Mouse (Mus musculus) lung, adult 2 months (tissue): ENCODE data around the gene BC005624.

Experiments
- CTCF ChIP-seq: fragments of 200-500 bp; IDR thresholded peaks from 2 replicates; pipeline ENCODE4 v1.5.1; 2011; ENCODE audit warnings: mild to moderate bottlenecking, low read length, control low read depth; ENCODE audit not compliant: insufficient read depth
- POLR2A ChIP-seq: fragments of 200-500 bp; IDR thresholded peaks from 2 replicates; pipeline ENCODE4 v1.6.1; 2011; ENCODE audit warnings: low read depth, mild to moderate bottlenecking, control low read depth, low read length, borderline replicate concordance; ENCODE audit errors: extremely low read depth

- TF ChIP-seq CTCF (no peak), POLR2A (no peak)
These were observed 45.2 kb downstream of the BC005624 start for GRCm38 (mm10) chr2:30936808-30937207.
